Mouse (Mus musculus): ENCODE results near the gene Mical2.

- no peak for TF ChIP-seq CTCF (IDR thresholded peaks at IDR 0.05; ENCODE audit: borderline replicate concordance, insufficient read depth, low read length)
- 0 out of 2 replicates have a peak, but pooled peaks have one; percentile 22 for TF ChIP-seq POLR2A (IDR thresholded peaks at IDR 0.05; ENCODE audit: low read depth, low read length)
Observed at GRCm38 (mm10) chr7:112204380-112204963, 21.2 kb upstream of the Mical2 start.
